Mouse (Mus musculus) midbrain, postnatal 0 days (tissue): ENCODE measurements around the gene Hist2h4. TPM values are rescaled to one million over a fixed set of nuclear protein-coding genes. Genes with fewer than 3 reads are reported as not detected.
"Not testable (repeated sequence)": the region's sequence is repeated elsewhere in the genome, so short reads cannot be mapped to it uniquely, and the experiment has no call there.

Experiments
- ATAC-seq: fragments of 200-750 bp; cut with Nextera tagmentation; 2 replicates; pipeline ENCODE4 v1.8.0; 2017; ENCODE audit warnings: moderate number of reproducible peaks, mild to moderate bottlenecking, moderate TSS enrichment, moderate library complexity; ENCODE audit not compliant: low FRiP score
- DNase-seq: peaks from one replicate; pipeline ENCODE4 v3.0.0-alpha.2; 2015; ENCODE audit warnings: low spot score
- H3K27ac ChIP-seq: fragments of 300-500 bp; sonication (generic); 2 replicates; pipeline ENCODE4 v1.5.1; 2014; ENCODE audit warnings: low read depth, mild to moderate bottlenecking, low read length, mixed read lengths
- H3K27me3 ChIP-seq: fragments of 300-500 bp; sonication (generic); 2 replicates; pipeline ENCODE4 v1.6.1; 2014; ENCODE audit warnings: low read length, control low read depth, mixed read lengths; ENCODE audit not compliant: insufficient read depth
- H3K36me3 ChIP-seq: fragments of 300-500 bp; sonication (generic); 2 replicates; pipeline ENCODE4 v1.6.1; 2014; ENCODE audit warnings: low read length, control low read depth, mixed read lengths; ENCODE audit not compliant: insufficient read depth
- H3K4me1 ChIP-seq: fragments of 300-500 bp; sonication (generic); 2 replicates; pipeline ENCODE4 v1.6.1; 2014; ENCODE audit warnings: mild to moderate bottlenecking, control low read depth, antibody characterized with exemption, low read length, mixed read lengths; ENCODE audit not compliant: insufficient read depth
- H3K4me2 ChIP-seq: fragments of 300-500 bp; sonication (generic); 2 replicates; pipeline ENCODE4 v1.6.1; 2014; ENCODE audit warnings: low read depth, mild to moderate bottlenecking, low read length, mixed read lengths; ENCODE audit not compliant: poor library complexity, severe bottlenecking
- H3K4me3 ChIP-seq: fragments of 300-500 bp; sonication (generic); 2 replicates; pipeline ENCODE4 v1.5.1; 2014; ENCODE audit warnings: low read depth, mild to moderate bottlenecking, low read length, moderate library complexity
- H3K9ac ChIP-seq: fragments of 300-500 bp; sonication (generic); replicated peaks from 2 replicates; pipeline ENCODE4 v1.6.1; 2014; ENCODE audit warnings: mild to moderate bottlenecking, low read length, moderate library complexity, mixed read lengths; ENCODE audit not compliant: poor library complexity, severe bottlenecking
- H3K9me3 ChIP-seq: fragments of 300-500 bp; sonication (generic); 2 replicates; pipeline ENCODE4 v1.6.1; 2016; ENCODE audit warnings: low read length, control low read depth
- CTCF ChIP-seq: IDR thresholded peaks from 2 replicates; pipeline ENCODE4 v1.5.1; 2016; ENCODE audit warnings: antibody characterized with exemption, mild to moderate bottlenecking
- WGBS: fragments of 180-500 bp; shearing (Covaris S2); extraction: QIAGEN DNeasy Blood & Tissue Kit; methylation state at CpG from one replicate; pipeline ENCODE4 v1.1.7; 2014; 5-methylcytosine and 5-hydroxymethylcytosine counted together
- polyA plus RNA-seq: library from polyadenylated mRNA; unstranded; fragments of >200 nt; fragmentation: Nextera tagmentation; extraction: Ambion mirVana; gene quantifications from 2 replicates; pipeline ENCODE4 v1.2.1, GENCODE M21; 2015
- total RNA-seq: library from RNA; depleted of rRNA; stranded (reverse); fragments of >200 nt; gene quantifications from 2 replicates; pipeline ENCODE4 v1.2.3, GENCODE M21; 2014

The Hist2h4 gene
- total and polyA plus RNA-seq, 2 experiments from 2014 or later: 5.3 to 109 TPM

DNA sequence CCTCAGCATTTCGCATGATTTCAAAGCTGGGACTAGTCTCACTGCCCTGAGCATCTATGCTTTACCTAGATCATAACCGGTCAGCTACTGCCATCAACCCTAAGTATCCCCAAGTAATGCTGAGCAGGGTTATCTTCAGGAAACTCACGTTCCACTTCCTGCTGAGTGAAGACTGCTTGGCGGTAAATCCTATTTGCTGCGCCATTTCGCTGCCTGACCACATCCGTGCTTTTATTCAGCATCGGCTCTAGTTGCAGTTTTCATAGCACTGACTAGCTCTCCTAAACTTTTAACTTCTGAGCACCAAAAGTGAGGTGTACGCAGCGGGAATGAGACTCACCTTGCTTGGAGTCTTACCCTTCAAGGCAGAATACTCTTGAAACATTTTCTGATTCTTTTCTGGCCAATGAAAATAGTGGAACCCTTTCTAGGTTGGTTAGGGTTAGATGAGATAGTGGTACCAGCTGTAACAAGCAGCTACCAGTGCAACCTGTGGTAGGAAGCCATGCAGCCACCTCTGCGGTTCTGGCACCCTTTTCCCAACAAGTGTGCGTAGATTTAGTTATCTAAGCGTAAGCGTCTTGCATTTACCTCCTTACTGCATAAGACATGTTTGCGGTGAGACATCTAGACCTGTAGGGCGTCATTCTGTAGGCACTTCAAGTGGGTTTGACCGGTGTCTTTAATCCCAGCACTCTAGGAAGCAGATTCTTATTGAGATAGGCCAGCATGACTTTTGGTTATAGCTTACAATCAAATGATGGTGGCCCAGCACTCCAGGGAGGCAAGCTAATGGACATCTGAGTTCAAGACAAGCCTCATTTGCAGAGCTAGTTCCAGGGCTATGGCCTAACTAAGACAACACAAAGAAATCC is 10.7 kb upstream of the Hist2h4 start:
- H3K4me2 ChIP-seq: no peak overlapping the region
- ATAC-seq: no peak

DNA sequence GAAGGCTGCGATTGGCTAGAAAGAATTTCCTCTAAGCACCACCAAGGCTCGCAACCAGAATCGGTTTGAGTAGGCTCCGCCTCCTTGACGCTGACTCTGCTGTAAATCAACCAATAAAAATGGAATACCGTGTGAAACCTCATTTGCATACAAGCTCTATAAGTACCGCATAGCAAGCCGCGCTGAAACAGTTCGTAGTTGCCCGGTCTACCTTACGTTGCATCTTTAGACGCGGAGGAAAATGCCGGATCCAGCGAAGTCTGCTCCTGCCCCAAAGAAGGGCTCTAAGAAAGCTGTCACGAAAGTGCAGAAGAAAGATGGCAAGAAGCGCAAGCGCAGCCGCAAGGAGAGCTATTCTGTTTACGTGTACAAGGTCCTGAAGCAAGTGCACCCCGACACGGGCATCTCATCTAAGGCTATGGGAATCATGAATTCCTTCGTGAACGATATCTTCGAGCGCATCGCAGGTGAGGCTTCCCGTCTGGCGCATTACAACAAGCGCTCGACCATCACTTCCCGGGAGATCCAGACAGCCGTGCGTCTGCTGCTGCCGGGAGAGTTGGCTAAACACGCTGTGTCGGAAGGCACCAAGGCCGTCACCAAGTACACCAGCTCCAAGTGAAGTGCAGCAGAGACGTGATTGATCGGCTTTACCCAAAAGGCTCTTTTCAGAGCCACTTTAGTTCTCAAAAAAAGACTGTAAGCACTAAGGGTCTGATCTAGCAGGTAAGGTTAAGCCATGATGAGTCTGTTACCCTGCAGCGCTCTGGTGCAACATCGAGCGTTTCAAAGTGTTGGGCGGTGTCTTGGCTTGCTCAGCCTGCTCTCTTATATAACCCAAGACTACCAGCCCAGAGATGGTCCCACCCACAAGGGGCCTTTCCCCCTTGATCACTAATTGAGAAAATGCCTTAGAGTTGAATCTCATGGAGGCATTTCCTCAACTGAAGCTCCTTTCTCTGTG is 6.7 kb upstream of the Hist2h4 start, which contains the start of gene Hist2h2bb:
Gene Hist2h2bb (plus strand): TSS at position 242 of the 964 bp plus-strand sequence.
- H3K27ac ChIP-seq: peak within 1 kb of the TSS; percentile 92
- H3K36me3 ChIP-seq: no peaks in the 10 kb centered on the region
- WGBS: under 1% methylated on average over 45 of the region's 45 CpGs
- no peaks in the 10 kb centered on the region for H3K9me3 ChIP-seq
- peak within 1 kb of the TSS; percentile 48 for H3K4me3 ChIP-seq
- H3K27me3 ChIP-seq: no peaks in the 10 kb centered on the region
- ATAC-seq (peak; percentile 94), DNase-seq (peak; percentile 99)
- peak within 1 kb of the TSS; percentile 57 for H3K9ac ChIP-seq
- peak within 1 kb of the TSS; percentile 80 for H3K4me2 ChIP-seq
- 0 out of 2 replicates have a peak, but pooled peaks cover 5% of the 10 kb centered on the region for H3K4me1 ChIP-seq
- no peak for TF ChIP-seq CTCF

More for the DNA sequence above, 10.7 kb upstream of the Hist2h4 start:
- no peak overlapping the region for H3K27ac ChIP-seq
- no peaks in the 10 kb centered on the region for H3K4me1 ChIP-seq
- H3K36me3 ChIP-seq: no peaks in the 10 kb centered on the region
- H3K27me3 ChIP-seq: no peaks in the 10 kb centered on the region
- no peak for TF ChIP-seq CTCF
- DNase-seq: no peak
- no peaks in the 10 kb centered on the region for H3K9me3 ChIP-seq
- no peak overlapping the region for H3K9ac ChIP-seq
- WGBS: 88% methylated on average over 17 of the region's 17 CpGs
- H3K4me3 ChIP-seq: no peak overlapping the region

- H3K9me3 ChIP-seq: not testable (repeated sequence)
Observed at GRCm38 (mm10) chr3:96268776-96269378, 5.8 kb upstream of the Hist2h4 start.

GRCm38 (mm10) chr3:96268051-96268775 is 5.1 kb upstream of the Hist2h4 start, which contains the start of gene Hist2h3b:
TSS of gene Hist2h3b (plus strand) at chr3:96268654.
- Histone ChIP-seq H3K27me3 (no peaks in the 10 kb centered on the region), H3K4me3 (peak within 1 kb of the TSS; percentile 48), H3K27ac (peak within 1 kb of the TSS; percentile 92), H3K4me1 (peaks cover 5% of the 10 kb centered on the region; the same call in 1 of the 2 replicates), H3K9ac (peak within 1 kb of the TSS; percentile 57; the same call in 1 of the 2 replicates), H3K36me3 (no peaks in the 10 kb centered on the region), H3K9me3 (no peaks in the 10 kb centered on the region), H3K4me2 (peak within 1 kb of the TSS; percentile 80)
- WGBS: 20% methylated on average over 30 of the region's 30 CpGs
- DNase-seq (peak; percentile 93), ATAC-seq (peak; percentile 82)
- no peak for TF ChIP-seq CTCF

More at GRCm38 (mm10) chr3:96268776-96269378, 5.8 kb upstream of the Hist2h4 start:
- Histone ChIP-seq H3K4me2 (peak overlapping the region; percentile 80), H3K9ac (peak overlapping the region; percentile 48; the same call in 1 of the 2 replicates), H3K27ac (peak overlapping the region; percentile 92), H3K4me3 (peak overlapping the region; percentile 48)
- H3K4me1 ChIP-seq, DNase-seq, H3K27me3 ChIP-seq, H3K36me3 ChIP-seq: not testable (repeated sequence)
- 0% methylated on average over 11 of the region's 44 CpGs for WGBS
- peak; percentile 54 for ATAC-seq

DNA sequence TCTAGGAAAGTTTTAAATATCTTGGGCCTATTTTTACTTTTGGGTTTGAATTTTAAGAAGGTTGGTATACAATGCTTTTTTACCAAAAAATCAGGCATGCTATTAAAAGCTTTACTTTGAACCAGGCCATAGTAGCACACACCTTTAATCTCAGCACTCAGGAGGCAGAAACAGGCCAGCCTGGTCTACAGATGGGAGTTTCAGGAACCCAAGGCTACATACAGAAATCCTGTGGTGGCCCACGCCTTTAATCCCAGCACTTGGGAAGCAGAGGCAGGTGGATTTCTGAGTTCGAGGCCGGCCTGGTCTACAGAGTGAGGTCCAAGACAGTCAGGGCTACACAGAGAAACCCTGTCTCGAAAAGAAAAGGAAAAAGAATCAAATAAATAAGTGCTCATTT is 4.4 kb upstream of the Hist2h4 start:
- Histone ChIP-seq H3K4me1 (peaks cover 5% of the 10 kb centered on the region), H3K4me2 (peak overlapping the region; percentile 48), H3K9me3 (no peaks in the 10 kb centered on the region), H3K36me3 (no peaks in the 10 kb centered on the region), H3K27me3 (no peaks in the 10 kb centered on the region), H3K27ac (no peak overlapping the region; the same call in 1 of the 2 replicates), H3K9ac (no peak overlapping the region), H3K4me3 (no peak overlapping the region)
- ATAC-seq (no peak), DNase-seq (no peak)
- TF ChIP-seq CTCF: no peak
- WGBS: 78% methylated on average over 4 of the region's 4 CpGs
